Mouse (Mus musculus): ENCODE data around the gene Rabgap1l. TPM values are rescaled to one million over a fixed set of nuclear protein-coding genes. Genes with fewer than 3 reads are reported as not detected.

The Rabgap1l gene
- polyA plus RNA-seq, 1 experiment from 2014 or later: 44.8 TPM

DNA sequence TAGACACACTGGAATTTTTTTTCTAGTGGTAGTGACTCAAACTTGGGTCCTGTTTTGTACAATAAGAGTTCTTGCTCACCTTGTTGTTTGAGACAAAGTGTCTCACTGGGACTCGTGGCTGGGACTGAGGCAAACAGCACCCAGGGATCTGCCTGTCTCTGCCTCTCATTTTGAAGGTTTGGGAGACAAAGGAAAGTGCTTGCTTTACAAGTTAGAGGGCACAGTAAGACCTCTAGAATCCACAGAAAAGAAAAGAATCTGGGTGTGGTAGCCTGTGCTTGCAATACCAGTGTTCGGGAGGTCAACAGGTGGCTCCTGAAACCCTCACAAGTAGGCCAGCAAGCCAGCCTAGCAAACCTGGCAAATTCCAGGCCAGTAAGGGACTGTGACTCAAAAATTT, 58.3 kb downstream of the Rabgap1l start:
- Histone ChIP-seq H3K27ac (replicated peaks; ENCODE audit: low read depth, low read length) (no peak overlapping the region), H3K4me2 (ENCODE audit: low read length) (no peak overlapping the region), H3K27me3 (ENCODE audit: control insufficient read depth, insufficient read depth, low read length) (no peaks in the 10 kb centered on the region), H3K9me3 (ENCODE audit: control insufficient read depth, low read length) (no peaks in the 10 kb centered on the region), H3K4me3 (replicated peaks; ENCODE audit: low read depth, low read length) (no peak overlapping the region), H3K9ac (replicated peaks; ENCODE audit: low read length) (no peak overlapping the region), H3K36me3 (ENCODE audit: control insufficient read depth, insufficient read depth, low read length) (no peaks in the 10 kb centered on the region), H3K4me1 (ENCODE audit: control insufficient read depth, insufficient read depth, low read length) (no peaks in the 10 kb centered on the region)
- DNase-seq: no peak
- WGBS: 81% methylated on average over 2 of the region's 2 CpGs
- no peak for ATAC-seq (ENCODE audit: low FRiP score, low TSS enrichment)

GRCm38 (mm10) chr1:160729944-160730343, 63.1 kb downstream of the Rabgap1l start:
- Histone ChIP-seq H3K9me3 (ENCODE audit: control insufficient read depth, low read length) (no peaks in the 10 kb centered on the region), H3K9ac (replicated peaks; ENCODE audit: low read length) (no peak overlapping the region), H3K36me3 (ENCODE audit: control insufficient read depth, insufficient read depth, low read length) (no peaks in the 10 kb centered on the region), H3K4me1 (ENCODE audit: control insufficient read depth, insufficient read depth, low read length) (no peaks in the 10 kb centered on the region), H3K27me3 (ENCODE audit: control insufficient read depth, insufficient read depth, low read length) (no peaks in the 10 kb centered on the region), H3K4me3 (replicated peaks; ENCODE audit: low read depth, low read length) (no peak overlapping the region), H3K4me2 (ENCODE audit: low read length) (no peak overlapping the region), H3K27ac (replicated peaks; ENCODE audit: low read depth, low read length) (no peak overlapping the region)
- WGBS: 84% methylated on average over 4 of the region's 4 CpGs
- no peak for DNase-seq
- ATAC-seq (ENCODE audit: low FRiP score, low TSS enrichment): no peak

- no peak overlapping the region for H3K4me2 ChIP-seq (ENCODE audit: low read length)
- no peaks in the 10 kb centered on the region for H3K27me3 ChIP-seq (ENCODE audit: control insufficient read depth, insufficient read depth, low read length)
- ATAC-seq (ENCODE audit: low FRiP score, low TSS enrichment) (no peak), DNase-seq (peak; percentile 89)
- 0 out of 2 replicates have a peak, but pooled peaks cover 2% of the 10 kb centered on the region for H3K36me3 ChIP-seq (ENCODE audit: control insufficient read depth, insufficient read depth, low read length)
- H3K27ac ChIP-seq (replicated peaks; ENCODE audit: low read depth, low read length): no peak overlapping the region
- 15% methylated on average over 3 of the region's 3 CpGs for WGBS
- H3K9ac ChIP-seq (replicated peaks; ENCODE audit: low read length): no peak overlapping the region
- H3K4me3 ChIP-seq (replicated peaks; ENCODE audit: low read depth, low read length): no peak overlapping the region
- no peaks in the 10 kb centered on the region for H3K4me1 ChIP-seq (ENCODE audit: control insufficient read depth, insufficient read depth, low read length)
- H3K9me3 ChIP-seq (ENCODE audit: control insufficient read depth, low read length): no peaks in the 10 kb centered on the region
These were observed 75.3 kb downstream of the Rabgap1l start for GRCm38 (mm10) chr1:160717742-160718141.

GRCm38 (mm10) chr1:160714685-160715084, 78.3 kb downstream of the Rabgap1l start:
- Histone ChIP-seq H3K36me3 (ENCODE audit: control insufficient read depth, insufficient read depth, low read length) (no peaks in the 10 kb centered on the region), H3K4me2 (ENCODE audit: low read length) (no peak overlapping the region), H3K4me3 (replicated peaks; ENCODE audit: low read depth, low read length) (no peak overlapping the region), H3K27me3 (ENCODE audit: control insufficient read depth, insufficient read depth, low read length) (no peaks in the 10 kb centered on the region), H3K9me3 (ENCODE audit: control insufficient read depth, low read length) (no peaks in the 10 kb centered on the region), H3K4me1 (ENCODE audit: control insufficient read depth, insufficient read depth, low read length) (no peaks in the 10 kb centered on the region), H3K9ac (replicated peaks; ENCODE audit: low read length) (no peak overlapping the region), H3K27ac (replicated peaks; ENCODE audit: low read depth, low read length) (no peak overlapping the region)
- ATAC-seq (ENCODE audit: low FRiP score, low TSS enrichment) (no peak), DNase-seq (peak; percentile 76)

DNA sequence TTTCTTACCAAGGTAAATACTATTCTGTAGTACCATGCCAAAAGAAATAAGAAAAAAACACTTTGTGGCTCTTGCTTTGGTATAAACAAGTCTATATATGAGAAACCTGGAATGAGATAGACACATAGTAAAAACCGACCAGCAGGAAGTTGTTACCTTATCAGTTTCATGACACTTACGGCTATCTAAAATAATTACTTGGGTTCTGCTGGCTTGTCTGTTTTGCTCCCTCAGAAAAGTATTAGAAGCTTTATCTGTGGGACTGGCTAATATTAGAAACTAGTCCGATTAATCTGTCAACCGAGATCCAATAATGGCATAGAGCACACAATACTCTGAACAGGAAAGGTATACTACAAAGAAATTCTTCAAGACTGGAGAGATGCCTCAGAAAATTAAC, 79.1 kb downstream of the Rabgap1l start:
- no peaks in the 10 kb centered on the region for H3K27me3 ChIP-seq (ENCODE audit: control insufficient read depth, insufficient read depth, low read length)
- DNase-seq: no peak
- H3K36me3 ChIP-seq (ENCODE audit: control insufficient read depth, insufficient read depth, low read length): no peaks in the 10 kb centered on the region
- no peak overlapping the region for H3K4me3 ChIP-seq (replicated peaks; ENCODE audit: low read depth, low read length)
- no peak overlapping the region for H3K4me2 ChIP-seq (ENCODE audit: low read length)
- H3K27ac ChIP-seq (replicated peaks; ENCODE audit: low read depth, low read length): no peak overlapping the region
- no peaks in the 10 kb centered on the region for H3K4me1 ChIP-seq (ENCODE audit: control insufficient read depth, insufficient read depth, low read length)
- 95% methylated on average over 4 of the region's 4 CpGs for WGBS
- no peak overlapping the region for H3K9ac ChIP-seq (replicated peaks; ENCODE audit: low read length)
- H3K9me3 ChIP-seq (ENCODE audit: control insufficient read depth, low read length): no peaks in the 10 kb centered on the region
- no peak for ATAC-seq (ENCODE audit: low FRiP score, low TSS enrichment)

- no peak for DNase-seq
- Histone ChIP-seq H3K4me1 (ENCODE audit: control insufficient read depth, insufficient read depth, low read length) (no peaks in the 10 kb centered on the region), H3K4me2 (ENCODE audit: low read length) (no peak overlapping the region), H3K4me3 (replicated peaks; ENCODE audit: low read depth, low read length) (no peak overlapping the region), H3K27me3 (ENCODE audit: control insufficient read depth, insufficient read depth, low read length) (no peaks in the 10 kb centered on the region), H3K9ac (replicated peaks; ENCODE audit: low read length) (no peak overlapping the region), H3K9me3 (ENCODE audit: control insufficient read depth, low read length) (no peaks in the 10 kb centered on the region), H3K27ac (replicated peaks; ENCODE audit: low read depth, low read length) (no peak overlapping the region), H3K36me3 (ENCODE audit: control insufficient read depth, insufficient read depth, low read length) (no peaks in the 10 kb centered on the region)
- WGBS: 92% methylated on average over 1 of the region's 1 CpGs
- no peak for ATAC-seq (ENCODE audit: low FRiP score, low TSS enrichment)
These were observed 79.6 kb downstream of the Rabgap1l start for GRCm38 (mm10) chr1:160713383-160713782.

GRCm38 (mm10) chr1:160710539-160710938, 82.5 kb downstream of the Rabgap1l start:
- Histone ChIP-seq H3K9me3 (ENCODE audit: control insufficient read depth, low read length) (no peaks in the 10 kb centered on the region), H3K4me1 (ENCODE audit: control insufficient read depth, insufficient read depth, low read length) (no peaks in the 10 kb centered on the region), H3K27me3 (ENCODE audit: control insufficient read depth, insufficient read depth, low read length) (no peaks in the 10 kb centered on the region), H3K4me2 (ENCODE audit: low read length) (no peak overlapping the region), H3K36me3 (ENCODE audit: control insufficient read depth, insufficient read depth, low read length) (no peaks in the 10 kb centered on the region), H3K9ac (replicated peaks; ENCODE audit: low read length) (no peak overlapping the region), H3K4me3 (replicated peaks; ENCODE audit: low read depth, low read length) (no peak overlapping the region), H3K27ac (replicated peaks; ENCODE audit: low read depth, low read length) (no peak overlapping the region)
- no peak for ATAC-seq (ENCODE audit: low FRiP score, low TSS enrichment)
- no peak for DNase-seq

DNA sequence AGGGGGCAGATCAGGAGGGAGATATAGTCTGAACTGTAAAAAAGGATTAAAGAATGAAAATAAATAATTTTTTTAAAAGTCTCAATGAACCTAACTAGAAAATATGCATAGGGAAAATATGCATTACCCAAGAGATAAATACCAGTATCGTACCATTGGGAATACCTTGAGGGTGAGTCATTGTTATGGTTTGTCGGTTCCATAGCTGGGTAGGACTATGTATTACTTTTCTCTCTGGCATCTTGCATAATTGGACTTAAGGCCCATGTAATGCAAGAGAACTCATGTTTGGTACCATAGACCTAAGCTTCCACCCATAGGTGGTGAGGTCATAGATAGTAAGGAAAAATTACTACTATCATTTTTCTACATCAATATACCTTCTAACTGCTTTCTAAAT, 88.4 kb downstream of the Rabgap1l start:
- Histone ChIP-seq H3K9ac (replicated peaks; ENCODE audit: low read length) (no peak overlapping the region), H3K9me3 (ENCODE audit: control insufficient read depth, low read length) (no peaks in the 10 kb centered on the region), H3K27ac (replicated peaks; ENCODE audit: low read depth, low read length) (no peak overlapping the region), H3K4me2 (ENCODE audit: low read length) (no peak overlapping the region), H3K27me3 (ENCODE audit: control insufficient read depth, insufficient read depth, low read length) (no peaks in the 10 kb centered on the region), H3K4me3 (replicated peaks; ENCODE audit: low read depth, low read length) (no peak overlapping the region), H3K36me3 (ENCODE audit: control insufficient read depth, insufficient read depth, low read length) (peaks cover 4% of the 10 kb centered on the region; the same call in 1 of the 2 replicates), H3K4me1 (ENCODE audit: control insufficient read depth, insufficient read depth, low read length) (no peaks in the 10 kb centered on the region)
- ATAC-seq (ENCODE audit: low FRiP score, low TSS enrichment) (no peak), DNase-seq (no peak)
- 98% methylated on average over 2 of the region's 2 CpGs for WGBS

GRCm38 (mm10) chr1:160703813-160704212, 89.2 kb downstream of the Rabgap1l start:
- Histone ChIP-seq H3K36me3 (ENCODE audit: control insufficient read depth, insufficient read depth, low read length) (peaks cover 4% of the 10 kb centered on the region; the same call in 1 of the 2 replicates), H3K4me1 (ENCODE audit: control insufficient read depth, insufficient read depth, low read length) (no peaks in the 10 kb centered on the region), H3K27ac (replicated peaks; ENCODE audit: low read depth, low read length) (no peak overlapping the region), H3K9me3 (ENCODE audit: control insufficient read depth, low read length) (no peaks in the 10 kb centered on the region), H3K4me3 (replicated peaks; ENCODE audit: low read depth, low read length) (no peak overlapping the region), H3K4me2 (ENCODE audit: low read length) (no peak overlapping the region), H3K27me3 (ENCODE audit: control insufficient read depth, insufficient read depth, low read length) (no peaks in the 10 kb centered on the region), H3K9ac (replicated peaks; ENCODE audit: low read length) (no peak overlapping the region)
- ATAC-seq (ENCODE audit: low FRiP score, low TSS enrichment) (peak; percentile 37; the same call in 1 of the 2 replicates), DNase-seq (no peak)
- 98% methylated on average over 6 of the region's 6 CpGs for WGBS
